Mouse (Mus musculus) spleen, adult 2 months (tissue): ENCODE results near the gene Ccm2l.

Experiments
- CTCF ChIP-seq: fragments of 200-500 bp; IDR thresholded peaks from 2 replicates; pipeline ENCODE4 v1.5.1; 2011; ENCODE audit warnings: mild to moderate bottlenecking, inconsistent platforms; ENCODE audit not compliant: insufficient read depth, insufficient read length, insufficient replicate concordance; ENCODE audit errors: extremely low read depth
- POLR2A ChIP-seq: fragments of 200-500 bp; IDR thresholded peaks from 2 replicates; pipeline ENCODE4 v1.6.1; 2011; ENCODE audit warnings: low read depth, low read length, inconsistent platforms

GRCm38 (mm10) chr2:153084261-153084976, 18.7 kb downstream of the Ccm2l start:
- TF ChIP-seq CTCF (peak; percentile 25; the same call in 1 of the 2 replicates), POLR2A (no peak)
